Mouse (Mus musculus): ENCODE results near the gene Pum3. TPM values are rescaled to one million over a fixed set of nuclear protein-coding genes. Genes with fewer than 3 reads are reported as not detected.
"Not testable (repeated sequence)": the region's sequence is repeated elsewhere in the genome, so short reads cannot be mapped to it uniquely, and the experiment has no call there.

The Pum3 gene
- polyA plus RNA-seq, 3 experiments from 2014 or later = 99.3 to 112 (median 103) TPM

GRCm38 (mm10) chr19:27392431-27392830, 37.2 kb downstream of the Pum3 start:
- ATAC-seq = no peak

- no peak for ATAC-seq
Observed at GRCm38 (mm10) chr19:27391344-27391743, 38.3 kb downstream of the Pum3 start.

- not testable (repeated sequence) for ATAC-seq
Observed at GRCm38 (mm10) chr19:27389566-27389965, 40.1 kb downstream of the Pum3 start.

GRCm38 (mm10) chr19:27385304-27385703, 44.3 kb downstream of the Pum3 start:
- ATAC-seq = no peak

- ATAC-seq = no peak
Observed at GRCm38 (mm10) chr19:27383266-27383665, 46.4 kb downstream of the Pum3 start.

GRCm38 (mm10) chr19:27382131-27382530, 47.5 kb downstream of the Pum3 start:
- no peak for ATAC-seq

- ATAC-seq = no peak
Observed at GRCm38 (mm10) chr19:27379712-27380401, 49.8 kb downstream of the Pum3 start.

- ATAC-seq = no peak
Observed at GRCm38 (mm10) chr19:27370784-27371183, 58.8 kb downstream of the Pum3 start.

- ATAC-seq = no peak
Observed at GRCm38 (mm10) chr19:27370174-27370573, 59.5 kb downstream of the Pum3 start.

- no peak for ATAC-seq
Observed at GRCm38 (mm10) chr19:27369461-27370135, 60.0 kb downstream of the Pum3 start.

GRCm38 (mm10) chr19:27366113-27366746, 63.4 kb downstream of the Pum3 start:
- ATAC-seq = no peak

GRCm38 (mm10) chr19:27364521-27364931, 65.1 kb downstream of the Pum3 start:
- ATAC-seq = no peak

- no peak for ATAC-seq
Observed at GRCm38 (mm10) chr19:27363891-27364290, 65.7 kb downstream of the Pum3 start.

GRCm38 (mm10) chr19:27360381-27360780, 69.2 kb downstream of the Pum3 start:
- ATAC-seq = no peak

GRCm38 (mm10) chr19:27351700-27352099, 77.9 kb downstream of the Pum3 start:
- ATAC-seq = no peak

- ATAC-seq = no peak
Observed at GRCm38 (mm10) chr19:27346501-27346900, 83.1 kb downstream of the Pum3 start.

Other genes with a start within 250 kb of the Pum3 start
- under 1 TPM in 1 of 3 experiments, not detected in 2; 0.21 TPM for gene Vldlr, start 213.3 kb downstream of the Pum3 start, polyA plus RNA-seq (2017; shearing (Covaris generic))
- gene Kcnv2, start 107.2 kb downstream of the Pum3 start, polyA plus RNA-seq (2017; shearing (Covaris generic)) = not detected

All from inflammation-experienced regulatory T-cells, adult 6 months (primary cell).